Mouse (Mus musculus): ENCODE measurements around the gene Lce1d.

DNA sequence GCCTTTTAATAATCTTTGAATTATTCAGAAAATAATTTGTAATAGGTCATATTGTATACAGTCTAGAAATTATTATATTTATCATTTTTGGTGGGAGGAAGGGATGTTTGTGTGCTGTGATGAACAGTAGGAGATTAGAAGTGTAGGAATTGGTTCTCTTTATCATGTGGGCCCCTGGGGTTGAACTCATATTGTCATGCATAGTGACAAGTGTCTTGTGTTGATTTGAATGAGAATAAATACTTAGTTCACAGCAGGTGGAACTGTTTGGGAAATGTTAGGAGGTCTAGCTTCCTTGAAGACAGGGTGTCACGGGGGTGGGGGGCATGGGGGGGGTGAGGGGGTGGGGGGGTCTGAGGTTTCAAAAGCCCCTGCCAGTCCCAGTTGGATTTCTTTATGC, 7.6 kb upstream of the Lce1d start:
- TF ChIP-seq CTCF (IDR thresholded peaks at IDR 0.05; ENCODE audit: insufficient read depth, low read depth, low read length) = no peak
- no peak for TF ChIP-seq POLR2A (IDR thresholded peaks at IDR 0.05; ENCODE audit: insufficient read depth, low read depth, low read length)

Data from olfactory bulb, adult 2 months (tissue).